Mouse (Mus musculus) cerebellum, adult 2 months (tissue): ENCODE data around the gene Med20.
"Not testable (repeated sequence)": the region's sequence is repeated elsewhere in the genome, so short reads cannot be mapped to it uniquely, and the experiment has no call there.

ENCODE experiments used
- CTCF ChIP-seq: fragments of 200-500 bp; IDR thresholded peaks from 2 replicates; pipeline ENCODE4 v1.5.1; 2011; ENCODE audit warnings: low read depth, mild to moderate bottlenecking, control low read depth, low read length, moderate library complexity, borderline replicate concordance; ENCODE audit not compliant: insufficient read depth
- POLR2A ChIP-seq: fragments of 200-500 bp; IDR thresholded peaks from 2 replicates; pipeline ENCODE4 v1.6.1; 2011; ENCODE audit warnings: low read length, control low read depth, borderline replicate concordance; ENCODE audit not compliant: insufficient read depth

GRCm38 (mm10) chr17:47654346-47654745 lies 43.0 kb downstream of the Med20 start:
- not testable (repeated sequence) for TF ChIP-seq CTCF, POLR2A
